Comparison of ENCODE assay signal across 24 mouse cellular contexts in the genomic region with DNA sequence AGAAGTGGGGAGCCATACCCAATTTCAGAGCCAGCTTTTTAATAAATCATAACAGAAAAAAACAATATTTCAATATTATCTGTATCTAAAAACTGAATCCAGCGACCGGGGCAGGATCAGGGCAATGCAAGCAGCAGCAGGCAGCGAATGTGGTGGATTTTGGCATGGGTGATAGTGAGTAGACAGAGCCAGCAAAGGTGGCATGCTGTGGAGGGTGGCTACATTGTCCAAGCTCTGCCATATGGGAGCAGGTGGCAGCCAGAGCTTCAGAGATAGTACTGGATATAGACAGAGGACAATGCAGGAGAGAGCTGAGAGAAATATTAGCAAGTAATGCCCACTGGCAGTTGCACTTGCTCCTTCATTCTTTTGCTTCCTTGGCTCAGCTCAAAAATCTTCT. TPM values are rescaled to one million over a fixed set of nuclear protein-coding genes. Genes with fewer than 3 reads are reported as not detected.
DNase-seq lines count a peak whose midpoint lies in the region; TF ChIP-seq lines count a peak whose summit lies in the region.
"Had no signal": no experiment of that assay in that cellular context is flagged by ENCODE, and none has a peak within 500 bp of the region (broad histone marks: within the 10 kb centered on the region; RNA-seq: fewer than 3 reads in every experiment).

No protein-coding gene starts in this region.

- 12% methylated on average over 3 of the region's 3 CpGs for WGBS in cerebellum, adult 2 months

- TF ChIP-seq CTCF in cerebellum, adult 2 months (IDR thresholded peaks at IDR 0.05; ENCODE audit: borderline replicate concordance, insufficient read depth, low read depth, low read length) = no peak

- intact Hi-C loops in left cerebral cortex, postnatal 4 days (cut with DNase I) = no loop called here

- H3K27ac ChIP-seq in cerebellum, adult 2 months (ENCODE audit: insufficient read depth, low read length) = peak overlapping the region; percentile 20; the same call in 1 of the 2 replicates
- H3K27ac ChIP-seq: heart, embryonic 15.5 days; hindbrain, embryonic 12.5 days; hindbrain, postnatal 0 days; kidney, postnatal 0 days; limb, embryonic 13.5 days; lung, embryonic 15.5 days; midbrain, embryonic 10.5 days; neural tube, embryonic 13.5 days; stomach, embryonic 15.5 days had no signal

- peak; percentile 22 for DNase-seq in left cerebral cortex, postnatal 4 days
- no peak for DNase-seq in left cerebral cortex, adult 8-10 months (ENCODE audit: low spot score in 2 of 2)
- peak; percentile 82 to 94 for DNase-seq in cerebellum, adult 2 months
- DNase-seq in cerebellum, postnatal 14 days = peak; percentile 78 to 89
- DNase-seq in testis, postnatal 10 days (ENCODE audit: low spot score) = no peak
- DNase-seq in kidney, postnatal 36 days = no peak
- DNase-seq in layer of hippocampus, adult 11-12 months (ENCODE audit: low spot score) = no peak
- DNase-seq: adrenal gland, adult 2 months; B cell, adult 2 months; heart, postnatal 36 days; kidney, adult 8-10 months; right cerebral cortex, postnatal 14 days; thymus, adult 18-20 months; thymus, postnatal 25 days had no signal

- H3K4me3 ChIP-seq in cerebellum, adult 2 months (replicated peaks; ENCODE audit: insufficient read depth, low read depth, low read length) = no peak overlapping the region
- H3K4me3 ChIP-seq: erythroblast, embryonic 14.5 days; heart, embryonic 15.5 days; hindbrain, embryonic 12.5 days; limb, embryonic 13.5 days; lung, embryonic 15.5 days; midbrain, embryonic 10.5 days; neural tube, embryonic 13.5 days; stomach, embryonic 15.5 days had no signal

- H3K4me1 ChIP-seq in cerebellum, adult 2 months (ENCODE audit: control insufficient read depth, insufficient read depth, low read length) = peaks cover 8% of the 10 kb centered on the region; the same call in 1 of the 2 replicates
- H3K4me1 ChIP-seq: heart, embryonic 15.5 days; hindbrain, embryonic 12.5 days; limb, embryonic 13.5 days; lung, embryonic 15.5 days; neural tube, embryonic 13.5 days; stomach, embryonic 15.5 days had no signal

- H3K27me3 ChIP-seq in cerebellum, adult 2 months (ENCODE audit: control insufficient read depth, insufficient read depth, low read length) = no peaks in the 10 kb centered on the region
- H3K27me3 ChIP-seq: heart, embryonic 15.5 days; hindbrain, embryonic 12.5 days; limb, embryonic 13.5 days; lung, embryonic 15.5 days; neural tube, embryonic 13.5 days; stomach, embryonic 15.5 days had no signal

- TF ChIP-seq POLR2A in cerebellum, adult 2 months (IDR thresholded peaks at IDR 0.05; ENCODE audit: borderline replicate concordance, insufficient read depth, low read length) = no peak

RNA-seq across cellular contexts. Expression of a gene that starts 11.0 kb away (rescaled TPM):
- 100 to 1,000 TPM; 125 to 132 TPM for total RNA-seq in left cerebral cortex, postnatal 4 days (2021)
- 100 to 1,000 TPM; 129 to 196 (median 170) TPM for total RNA-seq in left cerebral cortex, adult 8-10 months (2022)
- 150 and 164 TPM in 2 replicates for polyA plus RNA-seq in cerebellum, adult 2 months (2012; rRNA removed)

RNA-seq across cellular contexts. Expression of a gene that starts 47.2 kb away (rescaled TPM):
- 1 to 10 TPM; 6.4 to 7.3 TPM for total RNA-seq in left cerebral cortex, postnatal 4 days (2021)
- total RNA-seq in left cerebral cortex, adult 8-10 months (2022) = 10 to 100 TPM; 21.0 to 23.6 (median 23.1) TPM
- 18.4 and 21.5 TPM in 2 replicates for polyA plus RNA-seq in cerebellum, adult 2 months (2012; rRNA removed)

Comparison
In these comparisons a context has a peak if more than half of its experiments do, and no peak if none do; other contexts are left out.
1. DNase-seq: peak in left cerebral cortex, postnatal 4 days (single experiment), cerebellum, adult 2 months (2 of 2) and cerebellum, postnatal 14 days (2 of 2); none in left cerebral cortex, adult 8-10 months (0 of 2), testis, postnatal 10 days (single experiment), kidney, postnatal 36 days (0 of 2) and layer of hippocampus, adult 11-12 months (single experiment).